8 mouse cellular contexts compared by ENCODE assay signal in the genomic region with DNA sequence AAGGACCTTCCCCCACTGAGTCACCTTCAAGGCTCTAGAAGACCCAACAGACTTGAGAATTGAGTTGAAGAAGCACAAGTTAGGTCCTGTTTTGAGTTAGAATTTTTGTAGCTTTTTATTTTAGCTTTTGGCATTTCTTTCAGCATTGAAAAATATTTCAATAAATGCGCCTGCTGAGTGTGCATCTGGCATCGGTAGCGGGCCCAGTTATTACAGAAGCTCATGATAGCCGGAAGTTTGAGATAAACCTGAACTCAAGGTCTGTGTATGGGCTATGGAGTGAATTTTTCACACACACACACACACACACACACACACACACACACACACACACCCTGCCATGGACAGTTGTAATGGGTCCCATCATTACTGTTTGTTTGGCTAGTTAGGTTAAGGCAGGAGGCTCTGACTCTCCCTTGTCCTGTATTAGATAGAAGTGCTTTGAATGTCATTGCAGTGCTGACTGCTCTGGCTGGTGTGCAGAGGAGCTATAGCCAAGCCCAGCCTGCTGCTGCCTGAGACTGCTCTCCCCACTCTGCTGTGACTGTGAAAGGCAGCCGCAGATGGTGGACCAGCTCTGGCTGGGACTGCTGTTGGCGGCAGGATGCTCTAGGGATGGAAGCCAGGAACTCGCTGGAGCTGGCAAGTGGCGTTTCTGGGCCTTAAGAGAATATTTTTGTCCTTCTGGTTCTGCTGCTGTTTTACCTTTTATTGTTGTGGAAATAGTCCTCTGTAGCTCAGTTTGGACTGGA. TPM values are rescaled to one million over a fixed set of nuclear protein-coding genes. Genes with fewer than 3 reads are reported as not detected.
A peak's percentile ranks its signal among the peaks of the same experiment; 100 is the strongest.
DNase-seq lines count a peak whose midpoint lies in the region; ATAC-seq and TF ChIP-seq lines count a peak whose summit lies in the region.

No protein-coding gene starts in this region.

- no peak overlapping the region for H3K4me2 ChIP-seq in midbrain, embryonic 14.5 days (ENCODE audit: low read length)
- H3K4me2 ChIP-seq in midbrain, embryonic 13.5 days (replicated peaks): no peak overlapping the region
- no peak overlapping the region for H3K4me2 ChIP-seq in forebrain, postnatal 0 days (ENCODE audit: low read depth)
- peak overlapping the region; percentile 14; the same call in 1 of the 2 replicates for H3K4me2 ChIP-seq in heart, embryonic 15.5 days
- no peak overlapping the region for H3K4me2 ChIP-seq in liver, postnatal 0 days (ENCODE audit: low read depth, low read length)

- TF ChIP-seq EP300 in liver, postnatal 0 days (IDR thresholded peaks at IDR 0.05; ENCODE audit: low read depth): no peak

- no peaks in the 10 kb centered on the region for H3K9me3 ChIP-seq in midbrain, embryonic 14.5 days (ENCODE audit: control insufficient read depth, low read length)
- no peaks in the 10 kb centered on the region for H3K9me3 ChIP-seq in midbrain, embryonic 13.5 days
- no peaks in the 10 kb centered on the region for H3K9me3 ChIP-seq in forebrain, postnatal 0 days (ENCODE audit: low read length)
- H3K9me3 ChIP-seq in heart, embryonic 15.5 days (replicated peaks): no peaks in the 10 kb centered on the region
- no peaks in the 10 kb centered on the region for H3K9me3 ChIP-seq in liver, postnatal 0 days (ENCODE audit: low read length)

- ATAC-seq in midbrain, embryonic 14.5 days (ENCODE audit: low FRiP score, low TSS enrichment): no peak
- no peak for ATAC-seq in midbrain, embryonic 13.5 days
- ATAC-seq in forebrain, postnatal 0 days: peak; percentile 99
- ATAC-seq in heart, embryonic 15.5 days (replicated peaks; ENCODE audit: insufficient number of reproducible peaks, insufficient read depth, low FRiP score, low read depth): peak; percentile 48; the same call in 1 of the 2 replicates
- no peak for ATAC-seq in megakaryocyte-erythroid progenitor cell, adult 5-6 weeks (replicated peaks; ENCODE audit: low FRiP score, low TSS enrichment, poor library complexity, severe bottlenecking)
- ATAC-seq in liver, postnatal 0 days: no peak

- no peak overlapping the region for H3K9ac ChIP-seq in midbrain, embryonic 14.5 days (replicated peaks; ENCODE audit: low read length)
- H3K9ac ChIP-seq in midbrain, embryonic 13.5 days (replicated peaks): no peak overlapping the region
- no peak overlapping the region for H3K9ac ChIP-seq in forebrain, postnatal 0 days
- H3K9ac ChIP-seq in heart, embryonic 15.5 days: no peak overlapping the region
- H3K9ac ChIP-seq in liver, postnatal 0 days (replicated peaks): no peak overlapping the region

- H3K27ac ChIP-seq in midbrain, embryonic 14.5 days (replicated peaks; ENCODE audit: low read depth, low read length): no peak overlapping the region
- no peak overlapping the region for H3K27ac ChIP-seq in midbrain, embryonic 13.5 days
- H3K27ac ChIP-seq in forebrain, postnatal 0 days (ENCODE audit: low read depth, low read length): peak overlapping the region; percentile 9
- H3K27ac ChIP-seq in heart, embryonic 15.5 days: peak overlapping the region; percentile 92
- H3K27ac ChIP-seq in liver, postnatal 0 days (ENCODE audit: low read depth): no peak overlapping the region

- DNase-seq in midbrain, embryonic 14.5 days: peak; percentile 49
- DNase-seq in forebrain, postnatal 0 days: peak; percentile 88
- peak; percentile 79 to 88 for DNase-seq in left cerebral cortex, postnatal 14 days (ENCODE audit: low spot score in 2 of 2)
- DNase-seq in retina, embryonic 14.5 days (ENCODE audit: low spot score): no peak
- DNase-seq in liver, postnatal 0 days: no peak

- TF ChIP-seq CTCF in forebrain, postnatal 0 days (IDR thresholded peaks at IDR 0.05; ENCODE audit: low read depth): no peak
- no peak for TF ChIP-seq CTCF in liver, postnatal 0 days (IDR thresholded peaks at IDR 0.05; ENCODE audit: low read depth)

- WGBS in midbrain, embryonic 14.5 days: 84% methylated on average over 8 of the region's 8 CpGs
- WGBS in midbrain, embryonic 13.5 days: 90% methylated on average over 8 of the region's 8 CpGs
- WGBS in forebrain, postnatal 0 days: 49% methylated on average over 8 of the region's 8 CpGs
- WGBS in heart, embryonic 15.5 days: 44% methylated on average over 8 of the region's 8 CpGs
- WGBS in liver, postnatal 0 days (ENCODE audit: insufficient replicate concordance): 73% methylated on average over 8 of the region's 8 CpGs

- H3K4me1 ChIP-seq in midbrain, embryonic 14.5 days (ENCODE audit: control insufficient read depth, insufficient read depth, low read length): no peaks in the 10 kb centered on the region
- H3K4me1 ChIP-seq in midbrain, embryonic 13.5 days (replicated peaks): no peaks in the 10 kb centered on the region
- no peaks in the 10 kb centered on the region for H3K4me1 ChIP-seq in forebrain, postnatal 0 days (ENCODE audit: insufficient read depth)
- H3K4me1 ChIP-seq in heart, embryonic 15.5 days (replicated peaks): peaks cover 64% of the 10 kb centered on the region
- peaks cover 6% of the 10 kb centered on the region; the same call in 1 of the 2 replicates for H3K4me1 ChIP-seq in liver, postnatal 0 days (ENCODE audit: insufficient read depth)

- no peaks in the 10 kb centered on the region for H3K27me3 ChIP-seq in midbrain, embryonic 14.5 days (ENCODE audit: control insufficient read depth, insufficient read depth, low read length)
- H3K27me3 ChIP-seq in midbrain, embryonic 13.5 days: no peaks in the 10 kb centered on the region
- H3K27me3 ChIP-seq in forebrain, postnatal 0 days (ENCODE audit: insufficient read depth, low read length): no peaks in the 10 kb centered on the region
- H3K27me3 ChIP-seq in heart, embryonic 15.5 days: no peaks in the 10 kb centered on the region
- H3K27me3 ChIP-seq in liver, postnatal 0 days (ENCODE audit: insufficient read depth, low read length): no peaks in the 10 kb centered on the region

- H3K36me3 ChIP-seq in midbrain, embryonic 14.5 days (ENCODE audit: control insufficient read depth, insufficient read depth, low read length): no peaks in the 10 kb centered on the region
- no peaks in the 10 kb centered on the region for H3K36me3 ChIP-seq in midbrain, embryonic 13.5 days
- no peaks in the 10 kb centered on the region for H3K36me3 ChIP-seq in forebrain, postnatal 0 days (ENCODE audit: insufficient read depth)
- no peaks in the 10 kb centered on the region for H3K36me3 ChIP-seq in heart, embryonic 15.5 days
- H3K36me3 ChIP-seq in liver, postnatal 0 days (replicated peaks; ENCODE audit: insufficient read depth, low read length): no peaks in the 10 kb centered on the region

- no peak overlapping the region for H3K4me3 ChIP-seq in midbrain, embryonic 14.5 days (replicated peaks; ENCODE audit: low read depth, low read length)
- H3K4me3 ChIP-seq in midbrain, embryonic 13.5 days (replicated peaks): no peak overlapping the region
- no peak overlapping the region for H3K4me3 ChIP-seq in forebrain, postnatal 0 days (ENCODE audit: low read depth, low read length)
- H3K4me3 ChIP-seq in heart, embryonic 15.5 days: no peak overlapping the region
- H3K4me3 ChIP-seq in liver, postnatal 0 days (ENCODE audit: low read depth, low read length): no peak overlapping the region

- intact Hi-C loops in left cerebral cortex, postnatal 14 days (cut with DNase I): no loop called here

RNA-seq across cellular contexts. Expression of a gene that starts 17.9 kb away (rescaled TPM):
- 3.9 and 4.3 TPM in 2 replicates for polyA plus RNA-seq in midbrain, embryonic 14.5 days (2014; fragmentation: Nextera tagmentation; extraction: Ambion mirVana)
- 7.3 and 8.1 TPM in 2 replicates for polyA plus RNA-seq in midbrain, embryonic 13.5 days (2015; fragmentation: Nextera tagmentation; extraction: Ambion mirVana)
- 8.4 and 10.2 TPM in 2 replicates for total RNA-seq in forebrain, postnatal 0 days (2014; rRNA removed)
- polyA plus RNA-seq in forebrain, postnatal 0 days (2015; fragmentation: Nextera tagmentation; extraction: Ambion mirVana): 4.3 and 6.0 TPM in 2 replicates
- polyA plus RNA-seq in heart, embryonic 15.5 days (2015; fragmentation: Nextera tagmentation; extraction: Ambion mirVana): 19.7 and 21.3 TPM in 2 replicates
- total RNA-seq in left cerebral cortex, postnatal 14 days (2021): 10 to 100 TPM; 25.3 to 27.9 TPM
- total RNA-seq in megakaryocyte-erythroid progenitor cell, adult 5-6 weeks (2014; fragmentation: Nextera tagmentation): 0.07 TPM in 1 of 2 replicates, not detected in the other
- 0.61 and 1.9 TPM in 2 replicates for total RNA-seq in megakaryocyte-erythroid progenitor cell, adult 5-6 weeks (2017)
- 27.1 and 31.3 TPM in 2 replicates for polyA plus RNA-seq in liver, postnatal 0 days (2015; fragmentation: Nextera tagmentation; extraction: Ambion mirVana)

RNA-seq across cellular contexts. Expression of a gene that starts 59.5 kb away (rescaled TPM):
- 49.3 and 55.0 TPM in 2 replicates for polyA plus RNA-seq in midbrain, embryonic 14.5 days (2014; fragmentation: Nextera tagmentation; extraction: Ambion mirVana)
- 23.9 and 24.8 TPM in 2 replicates for polyA plus RNA-seq in midbrain, embryonic 13.5 days (2015; fragmentation: Nextera tagmentation; extraction: Ambion mirVana)
- total RNA-seq in forebrain, postnatal 0 days (2014; rRNA removed): 122 and 153 TPM in 2 replicates
- polyA plus RNA-seq in forebrain, postnatal 0 days (2015; fragmentation: Nextera tagmentation; extraction: Ambion mirVana): 28.9 and 46.0 TPM in 2 replicates
- 0.43 and 1.9 TPM in 2 replicates for polyA plus RNA-seq in heart, embryonic 15.5 days (2015; fragmentation: Nextera tagmentation; extraction: Ambion mirVana)
- total RNA-seq in left cerebral cortex, postnatal 14 days (2021): 100 to 1,000 TPM; 310 to 313 TPM
- 35.2 and 35.5 TPM in 2 replicates for total RNA-seq in megakaryocyte-erythroid progenitor cell, adult 5-6 weeks (2014; fragmentation: Nextera tagmentation)
- total RNA-seq in megakaryocyte-erythroid progenitor cell, adult 5-6 weeks (2017): 40.5 and 40.8 TPM in 2 replicates
- polyA plus RNA-seq in liver, postnatal 0 days (2015; fragmentation: Nextera tagmentation; extraction: Ambion mirVana): 0.16 and 0.22 TPM in 2 replicates

Comparison
In these comparisons a context has a peak if more than half of its experiments do, and no peak if none do; other contexts are left out.
1. ATAC-seq: peak in forebrain, postnatal 0 days (single experiment) and heart, embryonic 15.5 days (single experiment); none in midbrain, embryonic 14.5 days (single experiment), midbrain, embryonic 13.5 days (single experiment), megakaryocyte-erythroid progenitor cell, adult 5-6 weeks (single experiment) and liver, postnatal 0 days (single experiment).
2. DNase-seq: peak in midbrain, embryonic 14.5 days (single experiment), forebrain, postnatal 0 days (single experiment) and left cerebral cortex, postnatal 14 days (2 of 2); none in retina, embryonic 14.5 days (single experiment) and liver, postnatal 0 days (single experiment).
3. H3K27ac ChIP-seq: peak in forebrain, postnatal 0 days (single experiment) and heart, embryonic 15.5 days (single experiment); none in midbrain, embryonic 14.5 days (single experiment), midbrain, embryonic 13.5 days (single experiment) and liver, postnatal 0 days (single experiment).